Mouse (Mus musculus) stomach, postnatal 0 days (tissue): ENCODE results near the gene Glis2.

ENCODE experiments used
- CTCF ChIP-seq: IDR thresholded peaks from 2 replicates; pipeline ENCODE4 v1.5.1; 2016; ENCODE audit warnings: antibody characterized with exemption, low read depth, mild to moderate bottlenecking, moderate library complexity
- EP300 ChIP-seq: optimal IDR thresholded peaks from 2 replicates; pipeline ENCODE3; 2016; ENCODE audit warnings: antibody characterized with exemption

DNA sequence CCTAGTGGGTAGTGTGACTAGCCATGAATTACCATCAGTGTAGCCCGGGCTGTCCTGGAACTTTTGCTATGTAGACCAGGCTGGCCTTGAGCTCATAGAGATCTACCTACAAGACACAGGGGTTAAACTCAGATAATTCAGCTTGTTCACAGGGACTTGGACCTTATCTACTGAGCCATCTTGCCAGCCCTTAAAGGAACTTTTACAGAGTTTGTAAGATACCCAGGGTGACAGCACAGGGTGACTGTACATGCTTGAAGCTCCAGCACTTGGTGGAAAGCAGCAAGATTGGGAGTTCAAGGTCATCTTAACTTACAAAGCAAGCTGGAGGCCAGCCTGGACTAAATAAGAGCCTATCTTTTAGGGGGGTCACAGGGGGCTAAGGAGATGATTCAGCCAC, 39.0 kb upstream of the Glis2 start:
- no peak for TF ChIP-seq CTCF
- no peak for TF ChIP-seq EP300
